Mouse (Mus musculus) forebrain, embryonic 15.5 days (tissue): ENCODE data around the gene Ncapg2. TPM values are rescaled to one million over a fixed set of nuclear protein-coding genes. Genes with fewer than 3 reads are reported as not detected.
A peak's percentile ranks its signal among the peaks of the same experiment; 100 is the strongest.

Experiments used
- ATAC-seq: fragments of 200-750 bp; cut with Nextera tagmentation; replicated peaks from 2 replicates; pipeline ENCODE4 v1.8.0; 2017; ENCODE audit warnings: mild to moderate bottlenecking, moderate TSS enrichment, moderate library complexity
- H3K27ac ChIP-seq: fragments of 300-500 bp; sonication (generic); replicated peaks from 2 replicates; pipeline ENCODE4 v1.5.1; 2015; ENCODE audit warnings: mild to moderate bottlenecking, inconsistent platforms
- H3K27me3 ChIP-seq: fragments of 300-500 bp; sonication (generic); 2 replicates; pipeline ENCODE4 v1.6.1; 2015; ENCODE audit warnings: inconsistent platforms
- H3K36me3 ChIP-seq: fragments of 300-500 bp; sonication (generic); 2 replicates; pipeline ENCODE4 v1.6.1; 2015; ENCODE audit warnings: mild to moderate bottlenecking, inconsistent platforms
- H3K4me1 ChIP-seq: fragments of 300-500 bp; sonication (generic); 2 replicates; pipeline ENCODE4 v1.6.1; 2015; ENCODE audit warnings: inconsistent platforms
- H3K4me2 ChIP-seq: fragments of 300-500 bp; sonication (generic); replicated peaks from 2 replicates; pipeline ENCODE4 v1.6.1; 2015; ENCODE audit warnings: mild to moderate bottlenecking, inconsistent platforms
- H3K4me3 ChIP-seq: fragments of 300-500 bp; sonication (generic); 2 replicates; pipeline ENCODE4 v1.5.1; 2015; ENCODE audit warnings: mild to moderate bottlenecking, inconsistent platforms
- H3K9ac ChIP-seq: fragments of 300-500 bp; sonication (generic); replicated peaks from 2 replicates; pipeline ENCODE4 v1.6.1; 2015; ENCODE audit warnings: mild to moderate bottlenecking, inconsistent platforms
- H3K9me3 ChIP-seq: fragments of 300-500 bp; sonication (generic); 2 replicates; pipeline ENCODE4 v1.6.1; 2016; ENCODE audit warnings: inconsistent platforms
- WGBS: fragments of 180-500 bp; shearing (Covaris S2); methylation state at CpG from one replicate; pipeline ENCODE4 v1.1.7; 2015; ENCODE audit warnings: mixed read lengths; 5-methylcytosine and 5-hydroxymethylcytosine counted together
- polyA plus RNA-seq: library from polyadenylated mRNA; unstranded; fragments of >200 nt; fragmentation: Nextera tagmentation; extraction: Ambion mirVana; gene quantifications from 2 replicates; pipeline ENCODE4 v1.2.1, GENCODE M21; 2015

Ncapg2 gene
- polyA plus RNA-seq, 1 experiment from 2014 or later, result 19.1 TPM

DNA sequence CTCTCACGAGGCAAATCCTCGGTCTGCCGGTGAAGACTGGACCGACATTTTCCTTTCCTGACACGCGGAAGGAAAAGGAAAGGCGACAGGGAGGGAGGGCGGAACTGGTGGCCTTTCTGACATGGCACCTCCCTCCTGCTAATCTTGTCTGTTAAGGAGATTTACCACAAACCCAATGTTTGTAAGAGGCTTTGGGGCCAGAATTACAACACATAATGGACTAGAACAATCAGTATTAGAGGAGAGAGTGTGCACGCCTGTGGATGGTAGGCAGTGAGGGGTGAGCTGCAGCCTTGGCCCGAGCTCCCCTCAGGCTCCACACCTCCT lies 81.2 kb downstream of the Ncapg2 start:
- Histone ChIP-seq H3K4me2 (peak overlapping the region; percentile 79), H3K9me3 (no peaks in the 10 kb centered on the region), H3K9ac (peak overlapping the region; percentile 74), H3K27me3 (no peaks in the 10 kb centered on the region), H3K4me1 (peaks cover 13% of the 10 kb centered on the region; the same call in 1 of the 2 replicates), H3K27ac (peak overlapping the region; percentile 91), H3K36me3 (no peaks in the 10 kb centered on the region), H3K4me3 (peak overlapping the region; percentile 82)
- ATAC-seq, result peak; percentile 15; the same call in 1 of the 2 replicates
- 1% methylated on average over 10 of the region's 10 CpGs for WGBS

DNA sequence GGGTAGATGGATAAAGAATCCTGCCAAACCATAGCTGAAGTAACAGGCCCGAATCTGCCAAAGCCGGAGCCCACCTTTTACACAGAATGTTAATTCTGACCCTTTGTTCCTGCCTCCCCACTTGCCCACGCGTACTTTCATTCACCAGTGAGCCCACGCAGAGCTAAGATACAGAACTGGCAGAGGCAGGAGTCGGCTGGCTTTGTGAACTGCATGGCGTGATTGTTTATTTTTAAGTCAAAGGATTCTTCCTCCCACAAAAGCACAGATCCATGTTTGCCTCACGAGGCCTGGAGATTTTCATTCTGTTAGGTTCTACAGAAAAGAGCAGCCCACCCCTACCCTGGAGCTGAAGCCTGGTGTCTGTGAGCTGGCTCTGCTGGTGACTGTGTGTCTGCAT lies 83.6 kb downstream of the Ncapg2 start:
- no peak for ATAC-seq
- Histone ChIP-seq H3K4me1 (peaks cover 13% of the 10 kb centered on the region; the same call in 1 of the 2 replicates), H3K9ac (no peak overlapping the region), H3K36me3 (no peaks in the 10 kb centered on the region), H3K9me3 (no peaks in the 10 kb centered on the region), H3K4me2 (no peak overlapping the region), H3K4me3 (no peak overlapping the region), H3K27me3 (no peaks in the 10 kb centered on the region), H3K27ac (no peak overlapping the region)
- WGBS, result 61% methylated on average over 8 of the region's 8 CpGs

DNA sequence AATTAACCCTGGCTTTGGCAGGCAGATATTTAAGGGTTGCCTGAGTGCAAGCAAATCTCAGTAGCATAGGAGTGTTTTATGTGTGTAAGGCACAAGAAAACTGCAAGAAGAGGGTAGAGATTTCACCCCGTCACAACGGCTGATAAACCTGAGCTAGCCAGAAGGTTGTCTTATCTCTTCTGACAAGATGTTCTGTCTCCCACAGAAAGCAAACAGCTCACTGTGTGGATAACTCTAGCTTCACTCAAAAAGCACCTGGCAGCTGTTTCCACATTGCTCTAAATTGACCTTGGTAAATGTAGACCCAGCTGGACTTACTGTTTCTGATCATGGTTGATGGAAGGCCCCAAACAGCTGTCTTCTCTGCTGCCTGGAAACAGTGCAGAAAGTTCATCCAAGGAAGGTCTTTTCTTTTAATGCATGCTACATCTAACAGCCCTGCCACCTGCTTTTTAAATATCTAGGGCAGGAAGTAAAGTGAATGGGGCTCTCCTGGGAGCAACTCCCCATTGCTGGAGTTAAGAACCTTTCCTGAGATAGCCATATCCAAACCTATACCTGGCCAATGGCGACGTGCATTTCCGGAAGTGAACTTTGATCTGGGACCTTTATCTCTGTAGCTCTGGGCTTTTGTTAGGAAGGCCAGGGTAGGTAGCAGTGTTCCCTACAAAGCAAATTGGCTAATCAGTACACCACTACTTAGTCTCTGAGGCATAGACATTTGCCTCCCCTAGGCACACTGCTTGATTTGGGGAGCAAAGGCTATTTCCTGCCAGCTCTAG lies 85.6 kb downstream of the Ncapg2 start:
- 94% methylated on average over 5 of the region's 5 CpGs for WGBS
- Histone ChIP-seq H3K9me3 (no peaks in the 10 kb centered on the region), H3K9ac (no peak overlapping the region), H3K4me2 (no peak overlapping the region), H3K36me3 (no peaks in the 10 kb centered on the region), H3K4me3 (no peak overlapping the region), H3K4me1 (peaks cover 8% of the 10 kb centered on the region; the same call in 1 of the 2 replicates), H3K27ac (no peak overlapping the region), H3K27me3 (no peaks in the 10 kb centered on the region)
- no peak for ATAC-seq

DNA sequence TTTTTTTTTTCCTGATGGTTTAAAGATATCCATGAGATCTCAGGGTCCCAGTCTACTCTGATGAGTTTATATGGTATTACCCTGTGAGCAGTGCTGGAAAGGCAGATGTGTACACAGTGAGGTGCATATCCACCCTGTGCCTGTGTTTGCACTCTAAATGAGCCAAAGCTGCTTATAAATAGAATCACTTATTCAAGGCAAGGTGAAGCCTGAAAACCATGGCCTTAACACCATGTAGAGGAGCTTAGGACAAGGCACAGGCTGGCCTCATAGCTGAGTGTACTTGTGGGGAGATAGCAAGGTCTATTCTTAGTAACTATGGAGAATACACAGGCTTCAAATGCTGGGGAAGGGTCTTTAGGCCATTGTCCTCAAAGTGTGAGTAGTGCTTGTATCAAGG lies 93.5 kb downstream of the Ncapg2 start:
- Histone ChIP-seq H3K4me2 (no peak overlapping the region), H3K36me3 (no peaks in the 10 kb centered on the region), H3K4me1 (no peaks in the 10 kb centered on the region), H3K4me3 (no peak overlapping the region), H3K27me3 (no peaks in the 10 kb centered on the region), H3K9ac (no peak overlapping the region), H3K9me3 (no peaks in the 10 kb centered on the region), H3K27ac (no peak overlapping the region)
- ATAC-seq, result no peak

DNA sequence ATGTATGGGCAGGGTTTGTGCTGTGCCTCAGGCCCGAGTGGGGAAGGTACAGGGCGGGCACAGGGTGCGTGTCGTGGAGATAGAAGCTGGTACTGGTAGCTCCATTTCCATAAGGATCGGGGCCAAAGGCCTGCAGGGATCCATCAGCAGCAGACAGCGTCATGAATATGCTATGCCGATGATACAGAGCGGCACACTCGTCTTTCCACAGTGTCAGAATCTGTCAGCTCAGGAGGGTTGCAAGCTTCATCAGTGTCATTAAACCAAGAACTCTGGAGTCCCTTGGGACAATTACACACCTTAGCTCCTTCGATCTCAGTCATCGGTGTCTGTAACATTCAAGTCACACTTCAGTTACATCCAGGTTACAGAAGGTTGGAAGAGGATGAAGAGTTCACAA lies 95.5 kb downstream of the Ncapg2 start:
- Histone ChIP-seq H3K27ac (no peak overlapping the region), H3K9ac (no peak overlapping the region), H3K4me3 (no peak overlapping the region), H3K9me3 (no peaks in the 10 kb centered on the region), H3K4me2 (no peak overlapping the region), H3K4me1 (no peaks in the 10 kb centered on the region), H3K27me3 (no peaks in the 10 kb centered on the region), H3K36me3 (no peaks in the 10 kb centered on the region)
- ATAC-seq, result no peak
- 91% methylated on average over 11 of the region's 11 CpGs for WGBS

DNA sequence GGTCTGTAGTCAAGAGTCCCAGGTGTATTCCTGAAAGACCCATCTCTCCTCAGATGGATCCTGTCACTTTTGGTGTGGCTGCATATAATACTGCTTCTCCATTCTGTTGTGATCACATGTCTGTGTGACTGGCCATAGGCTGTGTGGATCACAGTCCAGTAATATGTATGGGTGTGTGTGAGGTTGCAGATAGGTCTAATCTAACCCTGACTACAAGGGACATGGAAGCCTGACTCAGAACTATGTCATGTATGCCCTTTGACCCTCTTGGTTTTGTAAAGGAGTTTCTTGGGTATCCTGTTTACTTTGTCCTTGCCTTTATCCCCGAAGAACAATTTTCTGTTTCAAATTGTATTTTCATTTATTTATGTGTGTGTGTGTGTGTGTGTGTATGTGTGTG lies 107.3 kb downstream of the Ncapg2 start:
- H3K4me1 ChIP-seq, result no peaks in the 10 kb centered on the region
- 81% methylated on average over 1 of the region's 1 CpGs for WGBS
- no peak overlapping the region for H3K4me2 ChIP-seq
- H3K27me3 ChIP-seq, result no peaks in the 10 kb centered on the region
- no peak overlapping the region for H3K4me3 ChIP-seq
- no peaks in the 10 kb centered on the region for H3K9me3 ChIP-seq
- no peak overlapping the region for H3K9ac ChIP-seq
- no peak overlapping the region for H3K27ac ChIP-seq
- no peaks in the 10 kb centered on the region for H3K36me3 ChIP-seq
- no peak for ATAC-seq

Other genes starting within 250 kb of the Ncapg2 start
- gene Wdr60, start 142.4 kb upstream of the Ncapg2 start, polyA plus RNA-seq, result 18.0 and 21.1 TPM in 2 replicates
- not detected in 2 replicates for gene Gm11027, start 130.0 kb upstream of the Ncapg2 start, polyA plus RNA-seq
- 12.6 and 13.0 TPM in 2 replicates for gene Esyt2, start 124.2 kb upstream of the Ncapg2 start, polyA plus RNA-seq
- 10.4 and 10.8 TPM in 2 replicates for gene Ptprn2, start 80.3 kb downstream of the Ncapg2 start, polyA plus RNA-seq